Mouse (Mus musculus) layer of hippocampus, postnatal 25 days (tissue): ENCODE data around the gene Susd4. TPM values are rescaled to one million over a fixed set of nuclear protein-coding genes. Genes with fewer than 3 reads are reported as not detected.

ENCODE experiments used
- DNase-seq, 2 experiments: peaks; one replicate each; pipeline ENCODE4 v3.0.0; 2022; ENCODE audit warnings: mixed read lengths in 2 of 2, low spot score in 1 of 2; ENCODE audit errors: extremely low spot score in 1 of 2
- total RNA-seq, 2 experiments: library from RNA; stranded (reverse); gene quantifications; 2 replicates each; pipeline ENCODE4 v1.2.3; 2021

The Susd4 gene
- total RNA-seq, 2 experiments from 2014 or later: 124 to 133 TPM

DNA sequence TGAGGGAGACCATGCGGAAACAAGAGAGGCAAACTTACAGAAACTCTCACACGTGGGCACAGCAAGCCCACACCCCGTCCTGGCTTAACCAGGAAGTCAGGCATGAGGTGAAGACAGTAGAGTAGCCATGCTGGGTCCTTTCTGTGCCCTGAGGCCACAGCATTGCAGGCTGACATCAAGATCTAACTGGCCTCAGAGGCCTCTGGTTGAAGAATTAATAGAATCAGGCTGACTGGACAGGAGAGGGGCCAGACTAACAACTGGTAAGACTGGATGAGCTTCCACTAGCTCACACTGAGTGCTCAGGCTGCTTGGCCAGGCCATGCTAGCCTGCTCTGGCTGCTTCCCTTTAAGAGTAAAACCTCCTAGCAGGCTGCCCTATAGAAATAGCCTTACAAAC is 145.4 kb downstream of the Susd4 start:
- no peak for DNase-seq

DNA sequence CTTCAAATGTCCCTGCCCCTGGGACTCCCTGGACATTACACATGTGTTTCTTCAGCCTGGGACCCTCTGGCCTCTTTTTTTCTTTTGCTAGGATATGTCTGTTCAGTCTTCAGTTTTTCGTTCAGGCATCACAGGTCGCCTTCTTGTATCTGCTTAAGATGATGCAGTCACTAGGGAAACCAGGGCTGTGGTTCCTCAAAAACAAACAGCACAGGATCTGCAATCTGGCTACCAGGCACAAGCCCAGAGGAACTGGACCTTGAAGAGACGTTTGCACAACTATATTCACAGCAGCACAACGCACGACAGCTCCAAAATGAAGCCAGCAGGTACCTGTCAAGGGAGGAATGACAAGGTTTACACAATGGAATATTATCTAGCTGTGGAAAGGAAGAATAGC is 145.9 kb downstream of the Susd4 start:
- DNase-seq: no peak

DNA sequence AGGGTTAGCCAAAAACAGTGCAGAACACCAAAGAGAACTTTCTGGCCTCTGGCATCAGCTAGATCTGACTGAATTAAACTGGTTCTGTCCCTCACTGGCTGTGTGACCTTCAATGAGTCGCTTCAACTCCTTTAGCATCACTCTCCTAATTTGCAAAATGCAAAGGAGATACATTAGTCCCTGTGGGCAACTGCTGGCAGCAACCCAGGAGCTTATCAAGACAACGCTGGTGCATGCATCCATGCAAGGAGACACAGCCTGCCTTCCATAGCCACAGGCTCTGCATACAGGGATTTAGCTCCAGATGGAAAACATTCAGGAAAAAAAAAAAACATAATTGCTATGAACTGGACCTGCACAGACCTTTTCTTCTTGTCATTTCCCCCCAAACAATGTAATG is 148.9 kb downstream of the Susd4 start:
- DNase-seq: no peak

DNA sequence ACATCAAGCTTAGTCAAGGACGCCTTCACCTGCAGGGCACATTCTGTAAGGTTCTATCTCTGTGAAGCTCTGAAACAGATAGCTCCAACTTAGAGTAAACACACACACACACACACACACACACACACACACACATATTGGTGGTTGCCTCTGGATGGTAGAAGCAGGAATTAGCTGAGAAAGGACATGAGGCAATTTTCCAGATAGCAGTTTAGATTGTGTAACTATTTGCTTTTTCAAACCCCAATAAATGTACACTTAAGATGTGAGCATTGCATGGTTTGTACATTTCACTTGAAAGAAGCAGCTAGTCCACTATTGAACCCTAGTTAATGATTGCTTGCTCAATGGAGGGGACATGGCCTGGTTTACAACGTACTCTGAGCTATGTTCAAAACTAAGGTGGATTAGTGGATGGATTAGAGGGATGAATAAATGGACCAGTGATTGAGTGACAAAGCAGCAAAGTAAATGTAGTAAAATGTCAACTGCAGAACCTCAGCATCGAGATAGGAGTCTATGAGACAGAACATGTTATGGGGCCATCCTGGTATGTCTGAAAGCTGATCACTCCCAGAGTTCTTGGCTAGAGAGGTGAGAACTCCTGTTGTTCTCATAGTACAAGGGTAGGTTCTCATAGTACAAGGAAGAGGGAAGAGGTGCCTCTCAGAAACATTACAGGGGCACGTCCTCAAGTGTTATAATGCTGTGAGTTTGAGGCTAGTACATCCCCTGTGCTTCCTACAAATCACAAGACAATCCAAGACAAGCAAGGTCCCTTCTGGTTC is 150.7 kb downstream of the Susd4 start:
- DNase-seq: no peak

DNA sequence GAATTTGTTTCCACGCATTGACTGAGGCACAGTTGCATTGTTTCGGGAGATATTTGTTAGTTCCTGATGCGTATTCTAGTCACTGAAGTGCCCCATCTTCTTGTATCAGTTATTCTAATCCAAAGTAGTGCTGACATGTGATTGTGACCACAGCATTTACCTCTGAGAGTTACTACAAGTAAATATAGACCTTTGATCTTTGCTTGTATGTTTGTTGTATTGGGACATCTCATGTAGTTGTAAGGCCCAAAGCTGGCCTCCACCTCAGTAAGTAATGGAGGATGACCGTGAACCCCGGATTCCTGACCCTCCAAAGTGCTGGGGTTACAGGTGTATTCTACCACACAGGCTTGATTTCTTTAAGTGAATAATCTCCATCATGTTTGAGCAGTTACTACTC is 152.5 kb downstream of the Susd4 start:
- no peak for DNase-seq

DNA sequence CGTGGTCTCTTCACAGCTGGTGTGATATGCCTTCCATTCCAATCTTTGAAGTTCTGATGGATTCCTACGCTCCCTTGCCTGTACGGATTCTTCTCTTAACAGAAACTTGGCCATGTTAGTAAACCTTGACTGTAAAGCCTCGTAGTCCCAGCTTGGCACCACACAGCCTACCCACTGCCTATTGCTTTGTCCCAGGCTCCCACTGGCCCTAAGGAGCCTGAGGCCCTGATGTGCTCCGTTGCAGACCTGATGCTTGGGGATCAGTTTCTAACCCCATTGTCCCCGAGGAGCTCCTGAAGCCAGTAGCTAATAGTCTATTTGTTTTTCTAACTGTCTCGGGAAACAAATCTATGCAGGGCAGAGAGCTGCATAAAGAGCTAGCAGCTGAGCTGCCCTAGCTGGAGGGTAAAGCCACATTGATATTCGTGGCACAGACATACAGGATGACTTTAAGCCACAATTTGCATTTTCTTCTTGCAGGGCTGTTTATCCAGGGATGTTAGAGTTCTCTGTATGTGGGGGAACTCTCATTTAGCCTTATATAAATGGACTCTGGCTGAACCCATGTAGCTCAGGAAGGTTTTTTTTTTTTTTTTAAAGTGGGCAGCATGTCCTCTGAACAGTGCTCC is 155.2 kb downstream of the Susd4 start:
- no peak for DNase-seq

DNA sequence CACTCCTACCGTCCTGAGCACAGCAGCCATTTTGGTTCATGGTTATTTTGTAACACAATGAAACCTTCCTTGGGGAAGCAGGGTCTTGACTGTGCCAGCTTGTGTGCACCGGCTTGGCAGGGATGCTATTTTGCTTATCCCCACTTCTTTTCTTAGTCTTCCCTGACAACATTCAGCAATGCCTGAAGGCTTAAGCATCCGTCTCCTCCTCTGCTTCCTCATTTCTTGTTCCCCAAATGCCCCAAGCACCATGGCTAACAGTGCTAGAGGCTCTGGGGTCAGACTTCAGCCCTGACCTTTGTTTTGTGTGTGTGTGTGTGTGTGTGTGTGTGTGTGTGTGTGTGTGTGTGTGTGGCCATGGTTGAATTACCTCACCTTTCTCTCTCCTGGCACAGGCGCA is 159.2 kb downstream of the Susd4 start:
- DNase-seq: no peak

DNA sequence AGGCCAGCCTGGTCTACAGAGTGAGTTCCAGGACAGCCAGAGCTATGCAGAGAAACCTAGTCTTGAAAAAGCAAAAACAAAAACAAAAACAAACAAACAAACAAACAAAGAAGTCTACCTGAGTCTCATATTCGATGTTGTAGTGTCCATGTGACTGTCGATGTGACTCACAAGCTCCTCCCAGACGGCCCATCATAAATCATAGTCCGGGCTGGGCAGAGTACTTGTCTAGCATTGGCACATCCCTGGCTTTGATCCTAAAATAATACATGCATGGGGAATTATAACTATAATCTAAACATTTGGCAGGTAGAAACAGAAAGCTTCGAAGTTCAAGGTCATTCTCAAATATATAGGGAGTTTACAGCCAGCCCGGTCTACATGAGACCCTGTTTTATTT is 162.8 kb downstream of the Susd4 start:
- DNase-seq: no peak

DNA sequence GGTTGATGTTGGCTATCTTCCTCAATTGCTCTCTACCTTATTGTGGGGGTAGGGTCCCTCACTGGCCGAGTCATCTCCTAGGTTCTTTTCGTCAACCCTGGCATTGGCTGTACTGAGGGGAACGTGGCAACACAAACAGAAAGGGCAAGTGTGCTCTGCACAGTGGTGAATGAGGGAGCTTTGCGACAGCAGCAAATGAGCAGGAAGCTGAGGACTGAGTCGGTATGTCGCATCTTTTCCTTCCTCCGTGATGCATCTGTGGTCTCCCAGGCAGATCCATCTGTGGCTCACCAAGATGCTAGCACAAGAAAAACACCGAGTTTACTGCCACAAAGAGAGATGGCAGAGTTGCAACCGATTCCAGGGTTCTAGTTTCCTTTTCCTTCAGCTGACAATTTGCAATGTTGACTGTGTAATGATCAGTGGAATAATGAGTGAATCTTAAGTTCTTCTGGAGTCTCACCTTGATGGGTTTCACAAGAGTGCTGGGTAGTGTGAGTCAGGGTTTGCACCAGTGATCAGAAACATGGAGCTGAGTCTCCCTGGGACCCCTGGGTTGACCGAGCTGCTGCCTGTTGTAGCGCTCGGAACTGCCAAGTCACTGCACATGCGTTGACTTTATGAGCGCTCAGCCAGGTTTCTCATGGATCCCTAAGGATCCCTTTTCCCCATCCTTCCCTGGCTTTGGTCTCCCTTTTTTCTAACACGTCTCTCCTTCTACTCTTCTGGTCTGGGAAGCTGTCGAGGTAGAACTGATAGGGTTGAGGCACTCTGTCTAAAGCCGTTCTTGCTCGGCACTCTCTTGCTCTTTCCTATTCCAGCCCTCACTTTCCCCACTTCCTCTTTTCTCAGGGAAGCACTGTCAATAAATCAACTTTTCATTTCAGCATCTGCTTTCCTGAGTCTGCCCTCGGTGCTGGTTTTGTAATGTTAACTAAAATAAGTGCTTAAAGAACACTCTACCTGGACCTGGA is 164.5 kb downstream of the Susd4 start:
- no peak for DNase-seq

DNA sequence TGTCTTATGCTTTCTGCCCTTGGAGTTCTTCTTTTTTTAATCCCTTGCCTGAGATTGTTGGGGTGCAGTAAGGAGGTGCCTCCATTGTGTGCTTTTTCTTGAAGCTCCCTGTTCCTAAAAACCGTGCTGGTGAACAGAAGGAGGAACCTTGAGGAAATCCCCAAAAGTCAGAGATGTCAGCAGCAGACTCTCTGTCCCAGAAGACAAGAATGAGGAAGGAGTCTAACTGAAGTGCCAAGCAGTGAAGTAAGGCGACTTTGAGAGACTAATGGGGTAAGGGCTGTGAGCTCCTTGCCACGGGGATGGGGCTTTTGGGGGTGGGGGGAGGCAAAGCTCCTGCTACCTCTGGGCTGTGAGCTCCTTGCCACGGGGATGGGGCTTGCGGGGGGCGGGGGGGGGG is 171.8 kb downstream of the Susd4 start:
- DNase-seq: no peak

DNA sequence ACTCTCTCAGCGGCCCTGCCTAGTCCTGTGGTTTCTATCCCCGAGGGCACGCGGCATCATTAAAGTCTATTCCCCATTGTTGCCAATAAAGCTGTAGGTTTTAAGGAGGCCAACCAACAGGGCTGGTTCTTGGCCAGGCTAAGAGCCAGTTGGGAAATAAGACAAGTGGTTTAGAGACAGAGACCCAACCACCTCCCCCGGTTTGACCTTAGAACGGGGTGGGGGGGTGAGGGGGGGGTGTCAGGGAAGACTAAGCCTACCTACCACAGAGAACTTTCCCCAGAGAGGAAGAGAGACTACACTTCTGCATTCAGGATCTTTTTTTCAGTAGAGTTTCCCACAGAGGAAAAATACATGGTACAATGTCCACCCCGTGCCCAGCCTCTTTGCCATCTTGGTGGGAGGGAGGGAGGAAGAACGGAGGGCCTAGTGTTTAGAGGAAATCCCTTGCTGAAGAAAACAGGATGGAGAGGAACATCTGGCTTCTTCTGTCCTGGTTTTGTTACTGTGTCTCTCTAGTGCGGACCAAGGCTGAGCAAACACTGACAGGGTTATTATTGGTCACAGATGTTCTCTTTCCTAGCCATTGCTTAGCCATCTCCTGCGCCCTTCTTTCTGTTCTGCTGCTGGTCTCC is 173.9 kb downstream of the Susd4 start:
- DNase-seq: no peak

DNA sequence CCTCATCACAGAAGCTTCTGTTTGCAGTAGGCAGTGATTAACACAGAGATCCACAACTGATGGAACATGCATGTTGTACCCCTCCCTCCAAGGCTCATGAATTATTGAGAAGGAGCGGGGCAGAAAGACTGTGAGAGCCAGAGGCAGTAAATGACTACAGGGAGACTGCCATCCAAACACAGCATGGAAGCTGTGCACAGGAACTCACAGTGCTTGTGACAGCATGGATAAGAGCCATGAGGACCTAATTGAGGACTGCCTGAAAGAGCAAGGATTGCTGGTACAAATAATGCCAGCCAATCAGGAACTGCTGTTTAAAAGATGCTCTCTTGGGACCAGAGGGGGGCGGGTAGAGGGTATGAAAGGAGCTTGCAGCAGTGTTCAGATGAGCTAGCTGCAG is 178.3 kb downstream of the Susd4 start:
- no peak for DNase-seq

DNA sequence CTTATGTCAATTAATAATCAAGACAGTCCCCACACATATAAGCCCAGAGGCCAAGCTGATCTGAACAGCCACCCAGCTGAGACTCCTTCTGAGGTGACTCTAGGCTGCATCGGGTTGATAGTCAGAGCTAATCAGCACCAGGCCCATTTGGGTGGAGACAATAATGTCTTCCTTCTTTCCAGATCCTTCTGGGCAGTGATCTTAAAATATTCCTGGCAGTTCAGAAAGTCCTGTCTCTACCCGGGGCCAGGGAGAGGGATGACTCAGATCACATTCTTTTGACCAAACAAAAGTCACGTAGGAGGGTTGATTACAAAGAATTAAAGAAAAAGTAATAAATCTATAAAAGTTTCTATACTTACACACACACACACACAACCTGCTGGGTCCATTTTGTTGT is 180.3 kb downstream of the Susd4 start:
- no peak for DNase-seq

DNA sequence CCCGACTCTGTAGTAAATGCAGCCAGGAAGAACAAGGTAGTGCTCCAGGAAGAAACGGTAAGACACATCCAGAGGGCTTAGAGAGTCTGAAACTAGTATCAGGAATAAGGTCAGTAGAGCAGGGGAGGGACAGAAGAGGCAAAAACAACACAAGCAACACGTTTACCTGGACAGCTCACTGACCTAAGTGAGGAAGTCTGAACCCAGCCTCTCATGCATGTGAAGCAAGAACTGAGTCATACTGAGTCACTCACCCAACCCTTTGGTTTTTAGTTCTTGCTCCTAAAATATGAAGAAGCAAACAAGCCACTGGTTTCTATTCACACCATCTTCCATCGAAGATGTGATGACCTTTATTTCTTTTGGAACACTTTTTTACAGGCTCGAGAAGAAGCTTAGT is 181.0 kb downstream of the Susd4 start:
- DNase-seq: no peak

DNA sequence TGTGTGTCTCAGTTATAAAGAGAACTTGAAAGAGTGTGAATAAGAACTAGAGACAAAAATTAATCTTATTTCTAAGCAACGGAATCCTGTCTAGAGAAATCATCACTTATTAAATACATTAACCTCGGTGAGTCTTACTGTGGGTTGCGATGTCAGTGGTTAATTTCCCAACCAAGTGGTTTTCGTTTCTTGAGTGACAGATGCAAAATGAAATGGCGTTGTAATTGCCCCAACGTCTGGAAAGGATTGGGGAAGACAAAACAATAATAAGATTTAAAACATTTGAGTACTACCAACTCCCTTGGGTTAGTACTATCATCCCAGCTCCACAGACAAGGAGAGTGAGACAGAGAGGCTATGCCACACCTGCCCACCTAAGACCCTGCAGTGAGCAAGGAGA is 181.9 kb downstream of the Susd4 start:
- no peak for DNase-seq

Other genes starting within 250 kb of the Susd4 start
- gene Capn2, start 246.3 kb upstream of the Susd4 start, total RNA-seq: 10 to 100 TPM; 59.4 to 62.3 TPM
- gene Capn8, start 198.9 kb upstream of the Susd4 start, total RNA-seq: not detected
- under 1 TPM; 0.17 to 0.28 TPM for gene Ccdc185, start 14.7 kb upstream of the Susd4 start, total RNA-seq
- under 1 TPM; 0.44 to 0.66 TPM for gene Tlr5, start 190.9 kb downstream of the Susd4 start, total RNA-seq